Mouse (Mus musculus) G1E (cell line): Measurements from ENCODE around the gene Prcd.

Source experiments
- CTCF ChIP-seq: IDR thresholded peaks from 2 replicates; pipeline ENCODE4 v1.5.1; 2012; ENCODE audit warnings: low read depth, low read length, inconsistent platforms, mixed read lengths
- GATA1 ChIP-seq: IDR thresholded peaks from 2 replicates; pipeline ENCODE4 v1.6.1; 2012; ENCODE audit warnings: borderline replicate concordance, low read length, inconsistent platforms, mixed read lengths
- GATA2 ChIP-seq: IDR thresholded peaks from 2 replicates; pipeline ENCODE4 v1.6.1; 2012; ENCODE audit warnings: low read depth, low read length, inconsistent platforms, borderline replicate concordance
- POLR2AphosphoS5 ChIP-seq: IDR thresholded peaks from 2 replicates; pipeline ENCODE4 v1.6.1; 2012; ENCODE audit warnings: low read depth, low read length, inconsistent platforms; ENCODE audit not compliant: insufficient replicate concordance
- TAL1 ChIP-seq: conservative IDR thresholded peaks from 2 replicates; pipeline ENCODE4 v1.6.1; 2012; ENCODE audit warnings: low read depth, low read length, inconsistent platforms, mixed read lengths

GRCm38 (mm10) chr11:116685729-116686128 lies 32.4 kb downstream of the Prcd start:
- TF ChIP-seq CTCF (no peak), GATA1 (no peak), TAL1 (no peak), GATA2 (no peak), POLR2AphosphoS5 (no peak)
